Mouse (Mus musculus): ENCODE measurements around the gene Gnb1. TPM values are rescaled to one million over a fixed set of nuclear protein-coding genes. Genes with fewer than 3 reads are reported as not detected.
"Not testable (repeated sequence)": the region's sequence is repeated elsewhere in the genome, so short reads cannot be mapped to it uniquely, and the experiment has no call there.

Gnb1 gene
- polyA plus RNA-seq, 1 experiment from 2014 or later = 607 TPM

- peak overlapping the region; percentile 86 for H3K4me3 ChIP-seq
- 7% methylated on average over 19 of the region's 19 CpGs for WGBS
- peaks cover 39% of the 10 kb centered on the region for H3K36me3 ChIP-seq (replicated peaks)
- no peaks in the 10 kb centered on the region for H3K9me3 ChIP-seq
- H3K4me1 ChIP-seq = peaks cover 49% of the 10 kb centered on the region
- DNase-seq (ENCODE audit: extremely low spot score, low spot score) = peak; percentile 38
- H3K27me3 ChIP-seq (ENCODE audit: poor library complexity, severe bottlenecking) = no peaks in the 10 kb centered on the region
- peak overlapping the region; percentile 92 for H3K27ac ChIP-seq
Measured at GRCm38 (mm10) chr4:155562725-155563399, 71.7 kb downstream of the Gnb1 start.

- H3K27ac ChIP-seq = peak overlapping the region; percentile 92
- peaks cover 49% of the 10 kb centered on the region for H3K4me1 ChIP-seq
- peak overlapping the region; percentile 86 for H3K4me3 ChIP-seq
- peaks cover 31% of the 10 kb centered on the region for H3K36me3 ChIP-seq (replicated peaks)
- DNase-seq (ENCODE audit: extremely low spot score, low spot score) = peak; percentile 99
- no peaks in the 10 kb centered on the region for H3K9me3 ChIP-seq
- no peaks in the 10 kb centered on the region for H3K27me3 ChIP-seq (ENCODE audit: poor library complexity, severe bottlenecking)
- WGBS = under 1% methylated on average over 69 of the region's 69 CpGs
Measured at GRCm38 (mm10) chr4:155563400-155564231, 72.5 kb downstream of the Gnb1 start.

GRCm38 (mm10) chr4:155564315-155565069 lies 73.3 kb downstream of the Gnb1 start:
- DNase-seq (ENCODE audit: extremely low spot score, low spot score) = no peak
- H3K4me1 ChIP-seq = peaks cover 49% of the 10 kb centered on the region
- peak overlapping the region; percentile 92 for H3K27ac ChIP-seq
- H3K4me3 ChIP-seq = peak overlapping the region; percentile 86
- H3K9me3 ChIP-seq = no peaks in the 10 kb centered on the region
- peaks cover 22% of the 10 kb centered on the region for H3K36me3 ChIP-seq (replicated peaks)
- H3K27me3 ChIP-seq (ENCODE audit: poor library complexity, severe bottlenecking) = no peaks in the 10 kb centered on the region
- WGBS = 24% methylated on average over 20 of the region's 20 CpGs

GRCm38 (mm10) chr4:155566555-155566954 lies 75.4 kb downstream of the Gnb1 start:
- DNase-seq (ENCODE audit: extremely low spot score, low spot score) = no peak
- Histone ChIP-seq H3K4me1 (peaks cover 42% of the 10 kb centered on the region), H3K27ac (no peak overlapping the region), H3K9me3 (no peaks in the 10 kb centered on the region), H3K4me3 (no peak overlapping the region), H3K27me3 (ENCODE audit: poor library complexity, severe bottlenecking) (no peaks in the 10 kb centered on the region), H3K36me3 (replicated peaks) (peaks cover 2% of the 10 kb centered on the region; the same call in 1 of the 2 replicates)
- 89% methylated on average over 8 of the region's 8 CpGs for WGBS

- H3K27me3 ChIP-seq (ENCODE audit: poor library complexity, severe bottlenecking) = no peaks in the 10 kb centered on the region
- H3K9me3 ChIP-seq = no peaks in the 10 kb centered on the region
- H3K27ac ChIP-seq = no peak overlapping the region
- no peaks in the 10 kb centered on the region; the same call in 1 of the 2 replicates for H3K36me3 ChIP-seq (replicated peaks)
- peaks cover 29% of the 10 kb centered on the region for H3K4me1 ChIP-seq
- 39% methylated on average over 2 of the region's 2 CpGs for WGBS
- DNase-seq (ENCODE audit: extremely low spot score, low spot score) = no peak
- no peak overlapping the region for H3K4me3 ChIP-seq
Measured at GRCm38 (mm10) chr4:155568170-155568569, 77.0 kb downstream of the Gnb1 start.

- no peak for DNase-seq (ENCODE audit: extremely low spot score, low spot score)
- no peaks in the 10 kb centered on the region for H3K27me3 ChIP-seq (ENCODE audit: poor library complexity, severe bottlenecking)
- H3K4me3 ChIP-seq = no peak overlapping the region
- no peak overlapping the region for H3K27ac ChIP-seq
- WGBS = 93% methylated on average over 7 of the region's 7 CpGs
- H3K4me1 ChIP-seq = peaks cover 28% of the 10 kb centered on the region
- no peaks in the 10 kb centered on the region for H3K9me3 ChIP-seq
- H3K36me3 ChIP-seq (replicated peaks) = no peaks in the 10 kb centered on the region; the same call in none of the 2 replicates
Measured at GRCm38 (mm10) chr4:155568632-155569370, 77.6 kb downstream of the Gnb1 start.

GRCm38 (mm10) chr4:155569818-155570217 lies 78.7 kb downstream of the Gnb1 start:
- H3K36me3 ChIP-seq (replicated peaks) = no peaks in the 10 kb centered on the region; the same call in none of the 2 replicates
- no peak overlapping the region for H3K4me3 ChIP-seq
- H3K4me1 ChIP-seq = peaks cover 18% of the 10 kb centered on the region
- no peak overlapping the region for H3K27ac ChIP-seq
- no peaks in the 10 kb centered on the region for H3K27me3 ChIP-seq (ENCODE audit: poor library complexity, severe bottlenecking)
- 92% methylated on average over 6 of the region's 6 CpGs for WGBS
- DNase-seq (ENCODE audit: extremely low spot score, low spot score) = no peak
- H3K9me3 ChIP-seq = no peaks in the 10 kb centered on the region

GRCm38 (mm10) chr4:155570315-155570714 lies 79.2 kb downstream of the Gnb1 start:
- DNase-seq (ENCODE audit: extremely low spot score, low spot score); H3K27me3 ChIP-seq (ENCODE audit: poor library complexity, severe bottlenecking); H3K9me3 ChIP-seq; H3K27ac ChIP-seq; H3K4me3 ChIP-seq; H3K36me3 ChIP-seq (replicated peaks): not testable (repeated sequence)
- 93% methylated on average over 11 of the region's 11 CpGs for WGBS
- H3K4me1 ChIP-seq = peaks cover 13% of the 10 kb centered on the region

- Histone ChIP-seq H3K4me1 (peaks cover 6% of the 10 kb centered on the region), H3K9me3 (no peaks in the 10 kb centered on the region), H3K36me3 (replicated peaks) (peaks cover 11% of the 10 kb centered on the region), H3K27ac (no peak overlapping the region), H3K4me3 (no peak overlapping the region), H3K27me3 (ENCODE audit: poor library complexity, severe bottlenecking) (no peaks in the 10 kb centered on the region)
- WGBS = 82% methylated on average over 2 of the region's 2 CpGs
- no peak for DNase-seq (ENCODE audit: extremely low spot score, low spot score)
Measured at GRCm38 (mm10) chr4:155571442-155571841, 80.3 kb downstream of the Gnb1 start.

- no peak for DNase-seq (ENCODE audit: extremely low spot score, low spot score)
- Histone ChIP-seq H3K4me3 (no peak overlapping the region), H3K4me1 (peaks cover 6% of the 10 kb centered on the region), H3K27ac (no peak overlapping the region), H3K36me3 (replicated peaks) (peaks cover 28% of the 10 kb centered on the region), H3K9me3 (no peaks in the 10 kb centered on the region), H3K27me3 (ENCODE audit: poor library complexity, severe bottlenecking) (no peaks in the 10 kb centered on the region)
- WGBS = 92% methylated on average over 2 of the region's 2 CpGs
Measured at GRCm38 (mm10) chr4:155573155-155573554, 82.0 kb downstream of the Gnb1 start.

- Histone ChIP-seq H3K27me3 (ENCODE audit: poor library complexity, severe bottlenecking) (no peaks in the 10 kb centered on the region), H3K9me3 (no peaks in the 10 kb centered on the region), H3K4me3 (no peak overlapping the region), H3K4me1 (peaks cover 6% of the 10 kb centered on the region), H3K36me3 (replicated peaks) (peaks cover 35% of the 10 kb centered on the region), H3K27ac (no peak overlapping the region)
- DNase-seq (ENCODE audit: extremely low spot score, low spot score) = no peak
- WGBS = 92% methylated on average over 9 of the region's 9 CpGs
Measured at GRCm38 (mm10) chr4:155573876-155574275, 82.7 kb downstream of the Gnb1 start.

GRCm38 (mm10) chr4:155574931-155575330 lies 83.8 kb downstream of the Gnb1 start:
- Histone ChIP-seq H3K4me1 (peaks cover 6% of the 10 kb centered on the region), H3K27ac (no peak overlapping the region), H3K9me3 (no peaks in the 10 kb centered on the region), H3K4me3 (no peak overlapping the region), H3K36me3 (replicated peaks) (peaks cover 46% of the 10 kb centered on the region), H3K27me3 (ENCODE audit: poor library complexity, severe bottlenecking) (no peaks in the 10 kb centered on the region)
- no peak for DNase-seq (ENCODE audit: extremely low spot score, low spot score)
- WGBS = 92% methylated on average over 11 of the region's 11 CpGs
